Mouse (Mus musculus): Measurements from ENCODE around the gene Fam25c.

Gene Fam25c

GRCm38 (mm10) chr14:34363490-34364253, 8.4 kb upstream of the Fam25c start:
- peak in 1 of 2 experiments; percentile 32 for DNase-seq (ENCODE audit: low spot score in 2 of 2)

- DNase-seq (ENCODE audit: low spot score in 2 of 2) = peak in 1 of 2 experiments; percentile 44
Observed at GRCm38 (mm10) chr14:34362726-34363445, 7.7 kb upstream of the Fam25c start.

- DNase-seq (ENCODE audit: low spot score in 2 of 2) = no peak
Observed at GRCm38 (mm10) chr14:34362135-34362534, 6.9 kb upstream of the Fam25c start.

- DNase-seq (ENCODE audit: low spot score in 2 of 2) = no peak
Observed at GRCm38 (mm10) chr14:34360251-34360650, 5.0 kb upstream of the Fam25c start.

- DNase-seq (ENCODE audit: low spot score in 2 of 2) = no peak
Observed at GRCm38 (mm10) chr14:34359676-34360244, 4.5 kb upstream of the Fam25c start.

GRCm38 (mm10) chr14:34357671-34358455, 2.6 kb upstream of the Fam25c start:
- DNase-seq (ENCODE audit: low spot score in 2 of 2) = no peak

GRCm38 (mm10) chr14:34354456-34354855, 777 bp downstream of the Fam25c start:
- no peak for DNase-seq (ENCODE audit: low spot score in 2 of 2)

- DNase-seq (ENCODE audit: low spot score in 2 of 2) = no peak
Observed at GRCm38 (mm10) chr14:34353326-34353725, 1.9 kb downstream of the Fam25c start.

GRCm38 (mm10) chr14:34352523-34352922, 2.7 kb downstream of the Fam25c start:
- DNase-seq (ENCODE audit: low spot score in 2 of 2) = no peak

- DNase-seq (ENCODE audit: low spot score in 2 of 2) = no peak
Observed at GRCm38 (mm10) chr14:34351660-34352059, 3.6 kb downstream of the Fam25c start.

GRCm38 (mm10) chr14:34349007-34349406, 6.2 kb downstream of the Fam25c start:
- DNase-seq (ENCODE audit: low spot score in 2 of 2) = no peak

GRCm38 (mm10) chr14:34348301-34348700, 6.9 kb downstream of the Fam25c start:
- DNase-seq (ENCODE audit: low spot score in 2 of 2) = no peak

- DNase-seq (ENCODE audit: low spot score in 2 of 2) = no peak
Observed at GRCm38 (mm10) chr14:34347084-34347483, 8.1 kb downstream of the Fam25c start.

GRCm38 (mm10) chr14:34345771-34346566, 9.3 kb downstream of the Fam25c start:
- no peak for DNase-seq (ENCODE audit: low spot score in 2 of 2)

GRCm38 (mm10) chr14:34344361-34344760, 10.9 kb downstream of the Fam25c start:
- no peak for DNase-seq (ENCODE audit: low spot score in 2 of 2)

- DNase-seq (ENCODE audit: low spot score in 2 of 2) = no peak
Observed at GRCm38 (mm10) chr14:34343078-34343477, 12.2 kb downstream of the Fam25c start.

- no peak for DNase-seq (ENCODE audit: low spot score in 2 of 2)
Observed at GRCm38 (mm10) chr14:34341993-34342392, 13.2 kb downstream of the Fam25c start.

GRCm38 (mm10) chr14:34339446-34339845, 15.8 kb downstream of the Fam25c start:
- DNase-seq (ENCODE audit: low spot score in 2 of 2) = no peak

GRCm38 (mm10) chr14:34332476-34332875, 22.8 kb downstream of the Fam25c start:
- no peak for DNase-seq (ENCODE audit: low spot score in 2 of 2)

GRCm38 (mm10) chr14:34331886-34332285, 23.3 kb downstream of the Fam25c start:
- no peak for DNase-seq (ENCODE audit: low spot score in 2 of 2)

GRCm38 (mm10) chr14:34330657-34331158, 24.5 kb downstream of the Fam25c start:
- DNase-seq (ENCODE audit: low spot score in 2 of 2) = no peak

Measured in spleen, postnatal 10 days (tissue).